Mouse (Mus musculus) C3H10T1/2 (cell line): Measurements from ENCODE around the gene Klk1b4. TPM values are rescaled to one million over a fixed set of nuclear protein-coding genes. Genes with fewer than 3 reads are reported as not detected.

Experiments
- polyA plus RNA-seq, 2 experiments: library from polyadenylated mRNA; unstranded; fragments of >200 nt; fragmentation: generic; extraction: Trizol; gene quantifications; one replicate each; pipeline ENCODE4 v1.2.1; 2012; ENCODE audit warnings: missing spikeins in 2 of 2

Gene Klk1b4
- not detected for polyA plus RNA-seq

GRCm38 (mm10) chr7:44207135-44207534, at the start of gene Klk1b4:
TSS of gene Klk1b4 (plus strand) at chr7:44207435.

GRCm38 (mm10) chr7:44187936-44188335, 19.3 kb upstream of the Klk1b4 start, which contains the start of gene Klk1b24:
TSS of gene Klk1b24 (plus strand) at chr7:44188236.

GRCm38 (mm10) chr7:44197891-44198290, 9.3 kb upstream of the Klk1b4 start, which contains the start of gene Klk1b3:
TSS of gene Klk1b3 (plus strand) at chr7:44198191.

GRCm38 (mm10) chr7:44215645-44216044, 8.4 kb downstream of the Klk1b4 start, which contains the start of gene Klk1b5:
TSS of gene Klk1b5 (plus strand) at chr7:44215945.

GRCm38 (mm10) chr7:44225076-44225475, 17.8 kb downstream of the Klk1b4 start, which contains the start of gene Klk1:
TSS of gene Klk1 (plus strand) at chr7:44225360.

GRCm38 (mm10) chr7:44235909-44236308, 28.7 kb downstream of the Klk1b4 start, which contains the start of gene Gm36864:
TSS of gene Gm36864 (plus strand) at chr7:44236177.

GRCm38 (mm10) chr7:44246055-44246983, 39.1 kb downstream of the Klk1b4 start, which contains the start of the genes 1700028J19Rik and 2410002F23Rik:
TSS of gene 1700028J19Rik (minus strand) at chr7:44246695.
TSS of gene 2410002F23Rik (plus strand) at chr7:44246722.

GRCm38 (mm10) chr7:44257278-44257677, 50.0 kb downstream of the Klk1b4 start, which contains the start of gene Acp4:
TSS of gene Acp4 (minus strand) at chr7:44257378.

GRCm38 (mm10) chr7:44261147-44261546, 53.9 kb downstream of the Klk1b4 start, which contains the start of gene Gm15517:
TSS of gene Gm15517 (plus strand) at chr7:44261447.

Other genes with a start within 250 kb of the Klk1b4 start
- not detected for gene Klk1b1, start 240.7 kb upstream of the Klk1b4 start, polyA plus RNA-seq
- gene Klk1b9, start 231.4 kb upstream of the Klk1b4 start, polyA plus RNA-seq = not detected
- gene Klk1b11, start 211.6 kb upstream of the Klk1b4 start, polyA plus RNA-seq = not detected
- not detected for gene Klk1b26, start 195.3 kb upstream of the Klk1b4 start, polyA plus RNA-seq
- not detected for gene Klk1b27, start 155.1 kb upstream of the Klk1b4 start, polyA plus RNA-seq
- gene Klk1b21, start 105.1 kb upstream of the Klk1b4 start, polyA plus RNA-seq = not detected
- under 1 TPM in 1 of 2 experiments, not detected in 1; 0.44 TPM for gene Klk1b22, start 94.8 kb upstream of the Klk1b4 start, polyA plus RNA-seq
- gene Klk1b16, start 70.7 kb upstream of the Klk1b4 start, polyA plus RNA-seq = not detected
- under 1 TPM in 1 of 2 experiments, not detected in 1; 0.08 TPM for gene Klk1b24, start 19.2 kb upstream of the Klk1b4 start, polyA plus RNA-seq
- not detected for gene Klk1b3, start 9.2 kb upstream of the Klk1b4 start, polyA plus RNA-seq
- gene Klk1b5, start 8.5 kb downstream of the Klk1b4 start, polyA plus RNA-seq = not detected
- gene Klk1, start 17.9 kb downstream of the Klk1b4 start, polyA plus RNA-seq = not detected
- gene Gm36864, start 28.7 kb downstream of the Klk1b4 start, polyA plus RNA-seq = not detected
- gene 1700028J19Rik, start 39.3 kb downstream of the Klk1b4 start, polyA plus RNA-seq = under 1 TPM; 0.89 to 0.97 TPM
- 10 to 100 TPM; 21.2 to 41.3 TPM for gene 2410002F23Rik, start 39.3 kb downstream of the Klk1b4 start, polyA plus RNA-seq
- under 1 TPM in 1 of 2 experiments, not detected in 1; 0.04 TPM for gene Acp4, start 49.9 kb downstream of the Klk1b4 start, polyA plus RNA-seq
- gene Gm15517, start 54.0 kb downstream of the Klk1b4 start, polyA plus RNA-seq = not detected
- 1 to 10 TPM in 1 of 2 experiments, under 1 TPM in 1; 0.39 to 2.5 TPM for gene Clec11a, start 99.5 kb downstream of the Klk1b4 start, polyA plus RNA-seq
- under 1 TPM in 1 of 2 experiments, not detected in 1; 0.07 TPM for gene Shank1, start 102.8 kb downstream of the Klk1b4 start, polyA plus RNA-seq
- under 1 TPM; 0.01 to 0.21 TPM for gene Syt3, start 176.7 kb downstream of the Klk1b4 start, polyA plus RNA-seq
- gene 1700008O03Rik, start 178.4 kb downstream of the Klk1b4 start, polyA plus RNA-seq = under 1 TPM; 0.04 to 0.28 TPM
- under 1 TPM; 0.01 to 0.22 TPM for gene Lrrc4b, start 221.6 kb downstream of the Klk1b4 start, polyA plus RNA-seq